Mouse (Mus musculus) thymus, adult 2 months (tissue): Measurements from ENCODE around the gene Tm9sf3.

ENCODE experiments used
- CTCF ChIP-seq: fragments of 200-500 bp; IDR thresholded peaks from 2 replicates; pipeline ENCODE4 v1.5.1; 2012; ENCODE audit warnings: mild to moderate bottlenecking, control low read depth, low read length, moderate library complexity, borderline replicate concordance; ENCODE audit not compliant: control insufficient read depth, poor library complexity, insufficient read depth; ENCODE audit errors: extremely low read depth
- POLR2A ChIP-seq: fragments of 200-500 bp; IDR thresholded peaks from 2 replicates; pipeline ENCODE4 v1.6.1; 2012; ENCODE audit warnings: mild to moderate bottlenecking, low read length, control low read depth, moderate library complexity; ENCODE audit not compliant: control insufficient read depth, poor library complexity, insufficient read depth; ENCODE audit errors: extremely low read depth

DNA sequence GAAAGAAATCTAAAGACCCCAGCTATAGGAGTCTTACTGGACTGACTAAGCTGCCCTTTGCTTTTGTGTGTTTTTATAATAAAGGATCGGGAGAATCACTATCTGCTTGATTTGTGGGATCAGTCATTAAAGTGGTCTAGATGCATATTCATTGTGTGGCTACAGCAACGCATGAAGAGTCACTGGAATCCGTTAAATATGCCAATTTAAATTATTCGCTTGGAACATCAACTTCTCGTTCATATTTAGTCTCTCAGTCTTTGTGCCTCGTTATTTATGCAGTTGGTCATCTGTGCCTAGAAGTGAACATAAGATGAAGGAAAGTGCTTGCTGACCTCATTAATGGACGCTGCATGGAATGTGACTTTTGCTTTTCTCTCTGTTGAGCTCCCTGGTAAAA lies 7.1 kb upstream of the Tm9sf3 start:
- TF ChIP-seq CTCF (no peak), POLR2A (no peak)
